Mouse (Mus musculus): ENCODE data around the gene Gucd1.
A peak's percentile ranks its signal among the peaks of the same experiment; 100 is the strongest.
"Not testable (repeated sequence)": the region's sequence is repeated elsewhere in the genome, so short reads cannot be mapped to it uniquely, and the experiment has no call there.

Gene Gucd1

GRCm38 (mm10) chr10:75517758-75518143 lies at the start of gene Gucd1:
TSS of gene Gucd1 (minus strand) at chr10:75517972.
- peak; percentile 96 for DNase-seq (ENCODE audit: low read depth, low spot score)

DNA sequence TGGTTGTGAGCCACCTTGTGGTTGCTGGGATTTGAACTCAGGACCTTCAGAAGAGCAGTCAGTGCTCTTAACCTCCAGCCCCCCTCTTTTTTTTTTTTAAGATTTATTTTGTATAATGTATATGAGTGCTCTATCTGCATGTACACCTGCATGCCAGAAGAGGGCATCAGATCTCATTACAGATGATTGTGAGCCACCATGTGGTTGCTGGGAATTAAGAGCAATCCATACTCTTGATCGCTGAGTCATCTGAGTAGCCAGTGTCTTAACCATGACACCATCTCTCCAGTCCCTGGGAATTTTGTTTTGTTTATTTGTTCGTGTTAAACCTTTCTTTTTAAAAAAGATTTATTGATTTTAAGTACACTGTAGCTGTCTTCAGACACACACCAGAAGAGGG lies 49.0 kb upstream of the Gucd1 start:
- DNase-seq (ENCODE audit: low read depth, low spot score) = not testable (repeated sequence)

DNA sequence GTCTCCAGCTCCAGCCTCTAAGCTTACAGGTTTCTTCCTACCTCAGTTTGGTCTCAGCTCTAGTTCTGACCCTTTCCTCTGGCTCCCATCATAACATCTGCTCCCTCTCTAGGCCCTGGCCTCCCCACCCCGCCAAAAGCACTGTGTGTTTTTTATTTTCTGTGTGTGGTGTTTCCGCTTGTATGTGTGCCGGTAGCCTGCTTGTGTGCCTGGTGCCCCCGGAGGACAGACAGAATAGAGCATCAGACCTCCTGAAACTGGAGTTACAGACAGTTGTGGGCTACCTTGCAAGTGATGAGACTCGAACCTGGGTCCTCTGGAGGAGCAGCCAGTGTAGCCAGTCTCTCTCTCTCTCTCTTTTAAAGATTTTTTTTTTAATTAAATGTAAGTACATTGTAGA lies 48.5 kb upstream of the Gucd1 start:
- no peak for DNase-seq (ENCODE audit: low read depth, low spot score)

DNA sequence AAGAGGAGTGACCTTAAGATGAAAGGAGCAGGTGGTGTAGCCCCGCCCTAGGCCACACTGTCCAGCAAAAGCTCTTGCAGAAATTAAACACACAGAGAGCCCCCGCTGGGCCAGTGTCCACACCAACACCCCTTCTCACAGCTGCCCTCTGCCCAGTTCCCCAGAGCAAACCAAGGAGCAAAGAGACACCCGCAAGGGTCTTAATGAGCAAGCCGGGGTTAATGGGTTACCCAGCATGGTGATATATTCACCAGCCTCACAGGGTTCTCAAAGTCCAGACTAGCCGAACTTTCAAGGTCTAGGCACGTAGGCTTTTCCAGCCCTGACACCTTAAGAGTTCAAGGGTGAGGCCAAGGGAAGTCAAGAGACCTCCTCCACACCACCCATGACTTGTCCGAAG lies 48.1 kb upstream of the Gucd1 start:
- DNase-seq (ENCODE audit: low read depth, low spot score) = no peak

DNA sequence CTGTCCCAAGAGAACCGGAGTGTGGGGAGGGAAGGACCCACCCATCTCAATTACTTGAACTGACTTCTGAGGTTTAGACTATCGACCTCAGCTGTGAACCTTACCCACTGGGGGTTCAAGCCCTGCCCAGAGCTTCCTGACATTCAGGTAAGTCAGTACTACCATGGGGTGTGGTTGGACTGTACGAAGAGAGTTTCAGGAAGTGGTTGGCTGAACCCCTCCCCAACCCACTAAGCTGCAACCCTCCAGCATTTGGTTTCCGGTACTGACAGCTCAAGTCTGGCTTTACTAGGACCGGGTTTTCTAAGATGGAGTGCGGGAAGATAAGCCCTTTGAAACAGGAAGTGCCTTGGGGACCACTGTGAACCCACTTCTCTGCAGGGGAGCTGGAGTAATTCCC lies 47.7 kb upstream of the Gucd1 start:
- DNase-seq (ENCODE audit: low read depth, low spot score) = no peak

GRCm38 (mm10) chr10:75564687-75565265 lies 47.0 kb upstream of the Gucd1 start:
- DNase-seq (ENCODE audit: low read depth, low spot score) = no peak

DNA sequence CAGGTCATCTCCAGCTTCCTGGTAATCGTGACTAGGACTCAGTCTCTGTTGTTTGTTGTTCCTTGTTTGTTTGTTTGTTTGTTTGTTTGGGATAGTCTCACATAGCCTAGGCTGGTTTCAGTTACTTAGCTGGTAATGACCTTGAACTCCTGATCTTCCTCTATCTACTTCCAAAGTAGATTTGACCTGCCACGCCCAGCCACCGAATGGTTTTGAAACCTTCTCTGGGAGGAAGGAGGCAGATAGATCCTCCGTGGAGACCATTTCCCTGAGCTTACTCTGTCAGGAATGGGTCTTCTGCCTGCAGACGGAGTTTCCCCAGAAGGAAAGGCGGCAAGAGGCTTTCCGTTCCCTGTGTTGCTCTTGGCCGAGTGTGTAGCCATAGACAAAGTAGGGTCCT lies 44.8 kb upstream of the Gucd1 start:
- DNase-seq (ENCODE audit: low read depth, low spot score) = no peak

GRCm38 (mm10) chr10:75561071-75561654 lies 43.4 kb upstream of the Gucd1 start, which contains the start of gene Ggt1:
TSS of gene Ggt1 (plus strand) at chr10:75561604.
- DNase-seq (ENCODE audit: low read depth, low spot score) = no peak

- no peak for DNase-seq (ENCODE audit: low read depth, low spot score)
Measured at GRCm38 (mm10) chr10:75560549-75560899, 42.8 kb upstream of the Gucd1 start.

DNA sequence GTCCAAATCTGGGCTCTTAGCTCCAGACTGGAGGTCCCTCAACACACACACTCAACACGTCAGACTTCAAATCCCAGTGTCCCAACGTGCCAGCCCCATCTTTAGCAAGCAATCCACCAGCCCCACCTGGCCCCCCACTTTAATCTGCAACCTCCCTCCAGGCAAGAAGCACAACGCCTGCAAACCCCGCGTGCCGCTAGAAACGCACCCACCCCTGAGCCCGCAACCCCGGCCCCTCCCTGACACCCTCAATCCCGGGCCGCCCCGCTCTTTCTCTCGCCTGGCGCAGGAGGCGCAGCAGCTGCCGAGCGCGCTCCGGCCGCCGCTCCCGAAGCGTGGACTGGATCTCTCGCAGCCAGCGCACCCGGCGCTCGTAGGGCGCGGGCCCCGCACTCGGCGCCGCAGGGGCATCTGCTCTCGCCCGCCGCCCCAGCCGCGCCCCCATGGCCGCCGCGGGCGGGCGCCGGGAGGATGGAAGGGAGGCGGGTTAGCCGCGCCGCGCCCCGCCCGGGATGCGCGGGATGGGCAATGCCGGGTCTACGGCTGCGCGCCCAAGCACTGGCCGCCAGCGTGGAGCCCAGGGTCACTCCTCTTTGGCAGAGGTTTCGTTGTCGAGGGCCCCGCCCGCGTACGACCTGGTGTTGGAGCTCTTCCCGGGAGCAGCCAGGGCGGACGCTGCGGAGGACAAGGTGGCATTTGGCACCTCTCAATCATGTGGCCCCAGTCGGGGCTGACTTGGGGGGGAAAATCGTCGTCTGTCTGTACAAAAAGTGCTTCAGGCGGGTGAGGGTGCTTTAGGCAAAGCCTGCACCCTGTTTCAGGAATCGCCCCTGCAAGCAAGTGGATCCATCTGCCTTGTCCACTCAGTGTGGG lies 42.1 kb upstream of the Gucd1 start, which contains the start of gene Lrrc75b:
Gene Lrrc75b (minus strand): TSS at position 655 of the 873 bp plus-strand sequence.
- DNase-seq (ENCODE audit: low read depth, low spot score) = peak; percentile 29

GRCm38 (mm10) chr10:75559041-75559675 lies 41.4 kb upstream of the Gucd1 start:
- DNase-seq (ENCODE audit: low read depth, low spot score) = peak; percentile 23

DNA sequence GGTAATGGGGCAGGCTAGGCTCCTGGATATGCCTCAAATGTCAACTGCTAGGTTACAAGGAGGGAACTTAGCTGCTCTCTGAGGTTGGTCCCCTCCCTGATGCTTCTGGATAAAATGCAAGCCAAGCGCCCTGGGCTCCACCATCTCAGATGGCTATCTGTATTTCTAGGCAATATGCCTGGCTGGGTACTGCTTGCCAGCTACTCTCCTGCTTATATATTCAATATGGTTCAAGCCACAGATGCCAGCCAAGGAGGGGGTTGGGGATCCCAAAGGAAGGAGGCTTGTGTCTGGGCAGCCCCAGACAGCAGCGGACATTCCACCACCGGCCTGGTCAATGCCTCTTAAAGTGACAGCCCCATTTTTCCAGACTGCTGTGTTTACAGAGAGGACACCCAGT lies 40.7 kb upstream of the Gucd1 start:
- DNase-seq (ENCODE audit: low read depth, low spot score) = no peak

GRCm38 (mm10) chr10:75556026-75556425 lies 38.3 kb upstream of the Gucd1 start:
- peak; percentile 39 for DNase-seq (ENCODE audit: low read depth, low spot score)

DNA sequence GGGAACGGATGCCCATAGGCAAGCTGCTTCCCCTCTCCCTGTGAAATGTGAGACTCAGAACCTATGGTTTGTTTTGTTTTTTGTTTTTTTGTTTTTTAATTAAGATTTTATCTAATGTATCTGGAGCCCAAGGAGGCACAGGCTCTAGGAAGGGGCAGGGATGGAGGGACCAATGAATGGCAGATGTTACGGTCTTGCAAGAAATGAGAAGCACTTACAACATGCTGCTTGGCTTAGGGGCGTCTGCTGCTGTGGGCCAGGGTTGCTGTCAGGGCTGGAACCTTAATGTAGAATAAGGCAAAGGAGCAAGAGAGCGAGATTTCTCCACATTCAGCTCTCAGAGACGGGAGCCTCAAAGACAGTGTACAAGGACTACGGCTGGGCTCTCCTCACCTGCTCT lies 37.8 kb upstream of the Gucd1 start:
- DNase-seq (ENCODE audit: low read depth, low spot score) = no peak

GRCm38 (mm10) chr10:75554090-75554489 lies 36.3 kb upstream of the Gucd1 start:
- DNase-seq (ENCODE audit: low read depth, low spot score) = no peak

DNA sequence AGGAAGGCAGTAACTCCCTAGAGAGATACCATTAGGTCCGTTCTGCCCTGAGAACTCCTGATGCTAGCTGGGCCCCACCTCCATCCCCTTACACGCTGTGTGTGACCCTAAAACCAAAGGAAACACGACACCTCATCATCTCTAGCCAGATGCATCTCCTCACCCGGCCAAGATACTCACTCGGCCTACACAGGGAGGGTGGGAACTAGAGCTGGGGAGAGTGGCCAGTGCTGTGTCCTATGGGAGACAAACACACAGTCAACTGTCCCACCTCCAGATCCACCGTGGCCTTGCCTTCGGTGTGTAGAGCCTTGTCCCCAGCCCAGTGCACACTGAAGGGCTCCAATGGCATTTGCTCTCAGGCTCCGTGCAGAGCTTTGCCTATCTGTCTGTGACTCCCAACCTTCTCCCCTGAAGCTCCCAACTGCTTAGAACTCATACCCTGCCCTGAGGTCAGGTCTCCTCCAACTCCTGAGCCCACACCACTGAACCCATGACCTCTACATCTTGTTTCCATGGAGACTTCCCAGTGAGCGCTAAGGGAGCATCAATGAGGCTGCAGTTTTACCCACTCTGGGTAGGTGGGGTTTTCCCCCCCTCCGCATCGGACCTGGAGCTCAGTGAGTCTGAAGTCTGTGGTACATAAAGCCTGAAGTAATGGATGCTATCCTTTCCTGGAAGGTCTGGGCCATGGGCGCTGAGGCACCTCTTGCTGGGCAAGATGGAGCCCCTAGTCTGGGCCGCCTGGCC lies 35.1 kb upstream of the Gucd1 start:
- DNase-seq (ENCODE audit: low read depth, low spot score) = no peak

- no peak for DNase-seq (ENCODE audit: low read depth, low spot score)
Measured at GRCm38 (mm10) chr10:75552106-75552505, 34.3 kb upstream of the Gucd1 start.

DNA sequence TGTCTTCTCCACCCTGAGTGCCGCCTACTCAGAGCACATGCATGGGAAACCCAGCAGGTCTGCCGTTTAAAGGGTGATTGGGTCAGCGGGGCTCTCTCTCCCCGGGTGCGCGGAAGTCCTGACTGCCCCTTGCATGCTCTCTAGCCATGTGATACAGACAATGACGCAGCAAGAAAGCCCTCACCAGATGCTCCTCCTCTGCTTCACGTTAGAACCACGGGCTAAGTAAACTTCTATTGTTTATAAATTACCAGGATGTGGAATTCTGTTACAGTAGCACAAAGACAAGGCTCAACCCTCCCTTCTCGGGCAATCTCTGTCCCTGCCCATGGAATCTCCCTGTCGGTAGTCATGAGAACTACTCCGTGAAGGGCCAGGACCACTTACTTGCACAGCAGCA lies 33.4 kb upstream of the Gucd1 start:
- DNase-seq (ENCODE audit: low read depth, low spot score) = no peak

GRCm38 (mm10) chr10:75549886-75550285 lies 32.1 kb upstream of the Gucd1 start:
- DNase-seq (ENCODE audit: low read depth, low spot score) = no peak

- peak; percentile 24 for DNase-seq (ENCODE audit: low read depth, low spot score)
Measured at GRCm38 (mm10) chr10:75548486-75548885, 30.7 kb upstream of the Gucd1 start.

GRCm38 (mm10) chr10:75547901-75548300 lies 30.1 kb upstream of the Gucd1 start:
- no peak for DNase-seq (ENCODE audit: low read depth, low spot score)

DNA sequence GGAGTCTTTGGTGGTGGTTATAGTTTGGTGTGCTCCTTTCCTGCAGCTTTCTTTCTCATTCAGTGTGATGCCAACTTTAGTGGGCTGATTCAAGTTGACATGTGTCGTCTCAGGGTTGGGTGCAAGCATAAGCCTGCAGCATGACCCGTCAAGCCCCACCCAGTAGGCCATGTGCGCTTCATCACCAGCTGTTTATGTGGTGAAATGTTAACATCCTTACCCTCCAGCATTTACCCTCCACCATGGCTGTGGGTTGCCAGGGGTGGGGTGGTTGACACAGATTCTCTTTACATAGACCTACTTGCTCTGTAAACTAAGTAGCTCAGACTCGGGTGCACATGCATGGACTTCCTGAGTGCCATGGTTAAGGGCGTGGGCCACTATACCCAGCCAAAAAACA lies 18.4 kb upstream of the Gucd1 start:
- no peak for DNase-seq (ENCODE audit: low read depth, low spot score)
